13 mouse cellular contexts compared by ENCODE assay signal in genomic region chr5:27262751-27263150, GRCm38 (mm10).
DNase-seq lines count a peak whose midpoint lies in the region; ATAC-seq and TF ChIP-seq lines count a peak whose summit lies in the region.
"Had no signal": no experiment of that assay in that cellular context is flagged by ENCODE, and none has a peak within 500 bp of the region (broad histone marks: within the 10 kb centered on the region; RNA-seq: fewer than 3 reads in every experiment).

No protein-coding gene starts in this region.

- 63% methylated on average over 1 of the region's 1 CpGs for WGBS in embryonic facial prominence, embryonic 14.5 days
- 9% methylated on average over 1 of the region's 1 CpGs for WGBS in hindbrain, postnatal 0 days
- WGBS in olfactory bulb, adult 2 months = 9% methylated on average over 1 of the region's 1 CpGs

- H3K27me3 ChIP-seq in embryonic facial prominence, embryonic 14.5 days (replicated peaks; ENCODE audit: control insufficient read depth, insufficient read depth, low read length) = no peaks in the 10 kb centered on the region
- no peaks in the 10 kb centered on the region for H3K27me3 ChIP-seq in hindbrain, postnatal 0 days (ENCODE audit: insufficient read depth, low read length)

- H3K9me3 ChIP-seq in embryonic facial prominence, embryonic 14.5 days (ENCODE audit: control insufficient read depth, low read length) = no peaks in the 10 kb centered on the region
- no peaks in the 10 kb centered on the region for H3K9me3 ChIP-seq in hindbrain, postnatal 0 days (ENCODE audit: low read length)
- H3K9me3 ChIP-seq: liver, embryonic 15.5 days had no signal

- no peak overlapping the region for H3K9ac ChIP-seq in embryonic facial prominence, embryonic 14.5 days (ENCODE audit: low read depth, low read length)
- H3K9ac ChIP-seq in hindbrain, postnatal 0 days (replicated peaks; ENCODE audit: low read length) = peak overlapping the region; percentile 57
- H3K9ac ChIP-seq: liver, embryonic 15.5 days had no signal

- no peaks in the 10 kb centered on the region for H3K36me3 ChIP-seq in embryonic facial prominence, embryonic 14.5 days (ENCODE audit: control insufficient read depth, insufficient read depth, low read length)
- H3K36me3 ChIP-seq in hindbrain, postnatal 0 days (ENCODE audit: insufficient read depth, low read length) = no peaks in the 10 kb centered on the region
- H3K36me3 ChIP-seq: liver, embryonic 15.5 days had no signal

- no peak overlapping the region for H3K4me3 ChIP-seq in embryonic facial prominence, embryonic 14.5 days (ENCODE audit: low read depth, low read length)
- H3K4me3 ChIP-seq in hindbrain, postnatal 0 days (ENCODE audit: low read length) = peak overlapping the region; percentile 45
- H3K4me3 ChIP-seq in olfactory bulb, adult 2 months (ENCODE audit: insufficient read depth, low read depth, low read length) = peak overlapping the region; percentile 54
- H3K4me3 ChIP-seq: gastrocnemius, adult 2 months; liver, embryonic 15.5 days; myocyte had no signal

- no peak for TF ChIP-seq CTCF in hindbrain, postnatal 0 days (IDR thresholded peaks at IDR 0.05; ENCODE audit: low read depth)
- no peak for TF ChIP-seq CTCF in olfactory bulb, adult 2 months (IDR thresholded peaks at IDR 0.05; ENCODE audit: insufficient read depth, low read depth, low read length)

- intact Hi-C loops in left cerebral cortex, postnatal 36 days (cut with DNase I) = loop anchor here (5.0 kb wide), 1 partner anchor 185 kb away; no protein-coding TSS in a partner anchor
- intact Hi-C loops in left cerebral cortex, postnatal 4 days (cut with DNase I) = no loop called here
- intact Hi-C loops in heart, postnatal 10 days (cut with DNase I) = no loop called here

- peak; percentile 25 to 30 for DNase-seq in left cerebral cortex, postnatal 36 days (ENCODE audit: low spot score in 2 of 2)
- DNase-seq in left cerebral cortex, postnatal 4 days = no peak
- DNase-seq in embryonic facial prominence, embryonic 14.5 days (ENCODE audit: low spot score) = no peak
- no peak for DNase-seq in hindbrain, postnatal 0 days (ENCODE audit: low spot score)
- DNase-seq in spleen, postnatal 36 days (ENCODE audit: low spot score in 2 of 2) = no peak
- DNase-seq in layer of hippocampus, adult 9-10 months (ENCODE audit: low spot score) = no peak
- no peak for DNase-seq in heart, postnatal 10 days
- DNase-seq: gastrocnemius, adult 2 months; kidney, postnatal 4 days; thymus, postnatal 14 days had no signal

- H3K27ac ChIP-seq in embryonic facial prominence, embryonic 14.5 days (replicated peaks; ENCODE audit: low read depth, low read length) = no peak overlapping the region
- peak overlapping the region; percentile 86 for H3K27ac ChIP-seq in hindbrain, postnatal 0 days
- H3K27ac ChIP-seq in olfactory bulb, adult 2 months (ENCODE audit: insufficient read depth, low read depth, low read length) = peak overlapping the region; percentile 75
- H3K27ac ChIP-seq: gastrocnemius, adult 2 months; liver, embryonic 15.5 days had no signal

- no peaks in the 10 kb centered on the region for H3K4me1 ChIP-seq in embryonic facial prominence, embryonic 14.5 days (ENCODE audit: control insufficient read depth, insufficient read depth, low read length)
- peaks cover 27% of the 10 kb centered on the region for H3K4me1 ChIP-seq in hindbrain, postnatal 0 days (ENCODE audit: insufficient read depth, low read length)
- H3K4me1 ChIP-seq in olfactory bulb, adult 2 months (ENCODE audit: control insufficient read depth, insufficient read depth, low read length) = peaks cover 18% of the 10 kb centered on the region
- H3K4me1 ChIP-seq: liver, embryonic 15.5 days had no signal

- peak overlapping the region; percentile 45; the same call in 1 of the 2 replicates for H3K4me2 ChIP-seq in embryonic facial prominence, embryonic 14.5 days (ENCODE audit: low read depth, low read length)
- H3K4me2 ChIP-seq in hindbrain, postnatal 0 days (ENCODE audit: low read depth, low read length) = peak overlapping the region; percentile 74
- H3K4me2 ChIP-seq: liver, embryonic 15.5 days had no signal

- TF ChIP-seq POLR2A in olfactory bulb, adult 2 months (IDR thresholded peaks at IDR 0.05; ENCODE audit: insufficient read depth, low read depth, low read length) = no peak

- ATAC-seq in embryonic facial prominence, embryonic 14.5 days (ENCODE audit: low read depth) = no peak
- peak; percentile 45 for ATAC-seq in hindbrain, postnatal 0 days

Comparison
In these comparisons a context has a peak if more than half of its experiments do, and no peak if none do; other contexts are left out.
1. DNase-seq: peak in left cerebral cortex, postnatal 36 days (2 of 2); none in left cerebral cortex, postnatal 4 days (single experiment), embryonic facial prominence, embryonic 14.5 days (single experiment), hindbrain, postnatal 0 days (single experiment), spleen, postnatal 36 days (0 of 2), layer of hippocampus, adult 9-10 months (single experiment) and heart, postnatal 10 days (0 of 2).